Mouse (Mus musculus) liver, embryonic 16.5 days (tissue): Measurements from ENCODE around the gene Dpy19l3. TPM values are rescaled to one million over a fixed set of nuclear protein-coding genes. Genes with fewer than 3 reads are reported as not detected.
A peak's percentile ranks its signal among the peaks of the same experiment; 100 is the strongest.

Source experiments
- ATAC-seq: fragments of 200-750 bp; cut with Nextera tagmentation; 2 replicates; pipeline ENCODE4 v1.8.0; 2017; ENCODE audit warnings: low read depth, mild to moderate bottlenecking, moderate number of reproducible peaks, moderate library complexity
- H3K27ac ChIP-seq: fragments of 300-500 bp; sonication (generic); 2 replicates; pipeline ENCODE4 v1.5.1; 2014; ENCODE audit warnings: mild to moderate bottlenecking, low read length
- H3K27me3 ChIP-seq: fragments of 300-500 bp; sonication (generic); 2 replicates; pipeline ENCODE4 v1.6.1; 2014; ENCODE audit warnings: low read depth, low read length, mixed read lengths; ENCODE audit not compliant: control insufficient read depth, insufficient read depth
- H3K36me3 ChIP-seq: fragments of 300-500 bp; sonication (generic); 2 replicates; pipeline ENCODE4 v1.6.1; 2014; ENCODE audit warnings: mild to moderate bottlenecking; ENCODE audit not compliant: control insufficient read depth, insufficient read depth
- H3K4me1 ChIP-seq: fragments of 300-500 bp; sonication (generic); 2 replicates; pipeline ENCODE4 v1.6.1; 2014; ENCODE audit warnings: low read depth, low read length, mixed read lengths; ENCODE audit not compliant: control insufficient read depth
- H3K4me2 ChIP-seq: fragments of 300-500 bp; sonication (generic); 2 replicates; pipeline ENCODE4 v1.6.1; 2014; ENCODE audit warnings: low read depth, low read length, mixed read lengths
- H3K4me3 ChIP-seq: fragments of 300-500 bp; sonication (generic); 2 replicates; pipeline ENCODE4 v1.5.1; 2014; ENCODE audit warnings: low read depth, mild to moderate bottlenecking, low read length
- H3K9ac ChIP-seq: fragments of 300-500 bp; sonication (generic); 2 replicates; pipeline ENCODE4 v1.6.1; 2014; ENCODE audit warnings: low read depth, low read length
- H3K9me3 ChIP-seq: fragments of 300-500 bp; sonication (generic); replicated peaks from 2 replicates; pipeline ENCODE4 v1.6.1; 2016; ENCODE audit warnings: low read length; ENCODE audit not compliant: control insufficient read depth
- WGBS: fragments of 180-500 bp; shearing (Covaris S2); extraction: QIAGEN DNeasy Blood & Tissue Kit; methylation state at CpG from one replicate; pipeline ENCODE4 v1.1.7; 2014; ENCODE audit not compliant: insufficient replicate concordance; 5-methylcytosine and 5-hydroxymethylcytosine counted together
- polyA plus RNA-seq: library from polyadenylated mRNA; unstranded; fragments of >200 nt; fragmentation: Nextera tagmentation; extraction: Ambion mirVana; gene quantifications from 2 replicates; pipeline ENCODE4 v1.2.1, GENCODE M21; 2015

The Dpy19l3 gene
- polyA plus RNA-seq, result 5.3 and 7.8 TPM in 2 replicates

GRCm38 (mm10) chr7:35754033-35754885, at the start of gene Dpy19l3:
TSS of gene Dpy19l3 (minus strand) at chr7:35754454.
- H3K4me1 ChIP-seq, result peaks cover 5% of the 10 kb centered on the region
- H3K36me3 ChIP-seq, result peaks cover 4% of the 10 kb centered on the region
- H3K27ac ChIP-seq, result peak within 1 kb of the TSS; percentile 29; the same call in 1 of the 2 replicates
- H3K27me3 ChIP-seq, result no peaks in the 10 kb centered on the region
- H3K4me2 ChIP-seq, result peak within 1 kb of the TSS; percentile 89
- WGBS, result under 1% methylated on average over 70 of the region's 70 CpGs
- peak within 1 kb of the TSS; percentile 64 for H3K4me3 ChIP-seq
- ATAC-seq, result peak; percentile 91
- peak within 1 kb of the TSS; percentile 64 for H3K9ac ChIP-seq
- no peaks in the 10 kb centered on the region for H3K9me3 ChIP-seq

GRCm38 (mm10) chr7:35802906-35803595, 48.8 kb upstream of the Dpy19l3 start, which contains the start of gene Zfp507:
TSS of gene Zfp507 (minus strand) at chr7:35803003.
- Histone ChIP-seq H3K9me3 (no peaks in the 10 kb centered on the region), H3K4me2 (peak within 1 kb of the TSS; percentile 94), H3K27me3 (no peaks in the 10 kb centered on the region), H3K4me3 (peak within 1 kb of the TSS; percentile 86), H3K4me1 (peaks cover 5% of the 10 kb centered on the region), H3K9ac (peak within 1 kb of the TSS; percentile 89), H3K27ac (peak within 1 kb of the TSS; percentile 81), H3K36me3 (peaks cover 9% of the 10 kb centered on the region)
- peak; percentile 92 for ATAC-seq
- WGBS, result 17% methylated on average over 24 of the region's 26 CpGs

- H3K27me3 ChIP-seq, result no peaks in the 10 kb centered on the region
- H3K4me3 ChIP-seq, result peak overlapping the region; percentile 86
- H3K4me1 ChIP-seq, result peaks cover 8% of the 10 kb centered on the region
- peak; percentile 86 for ATAC-seq
- peak overlapping the region; percentile 81 for H3K27ac ChIP-seq
- H3K9me3 ChIP-seq, result no peaks in the 10 kb centered on the region
- H3K36me3 ChIP-seq, result peaks cover 9% of the 10 kb centered on the region
- peak overlapping the region; percentile 94 for H3K4me2 ChIP-seq
- peak overlapping the region; percentile 89 for H3K9ac ChIP-seq
- under 1% methylated on average over 48 of the region's 49 CpGs for WGBS
Observed at GRCm38 (mm10) chr7:35802201-35802905, 48.1 kb upstream of the Dpy19l3 start.

DNA sequence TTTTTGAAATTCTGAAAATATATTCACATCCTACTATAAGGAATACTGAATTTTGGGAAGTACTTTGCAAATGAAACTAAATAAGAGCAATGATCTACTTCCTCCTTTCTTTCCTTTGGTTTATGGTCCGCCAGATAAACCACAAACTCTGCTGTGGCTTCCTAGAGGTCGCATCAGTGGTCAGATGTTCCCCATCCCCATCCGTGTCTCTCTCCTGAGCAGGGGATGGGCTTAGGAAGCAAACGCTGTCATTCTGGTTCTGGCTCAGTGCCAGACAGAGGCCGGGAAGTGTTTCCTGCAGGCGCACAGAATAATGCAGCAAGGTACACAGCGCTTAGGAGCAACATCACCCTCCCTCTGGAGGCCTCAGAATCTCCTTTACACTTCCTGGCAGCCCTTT, 41.9 kb upstream of the Dpy19l3 start:
- H3K9ac ChIP-seq, result no peak overlapping the region
- no peak overlapping the region for H3K27ac ChIP-seq
- no peak for ATAC-seq
- no peak overlapping the region for H3K4me3 ChIP-seq
- H3K27me3 ChIP-seq, result no peaks in the 10 kb centered on the region
- peaks cover 16% of the 10 kb centered on the region for H3K4me1 ChIP-seq
- H3K36me3 ChIP-seq, result peaks cover 33% of the 10 kb centered on the region
- WGBS, result 20% methylated on average over 7 of the region's 7 CpGs
- H3K9me3 ChIP-seq, result no peaks in the 10 kb centered on the region
- no peak overlapping the region for H3K4me2 ChIP-seq

DNA sequence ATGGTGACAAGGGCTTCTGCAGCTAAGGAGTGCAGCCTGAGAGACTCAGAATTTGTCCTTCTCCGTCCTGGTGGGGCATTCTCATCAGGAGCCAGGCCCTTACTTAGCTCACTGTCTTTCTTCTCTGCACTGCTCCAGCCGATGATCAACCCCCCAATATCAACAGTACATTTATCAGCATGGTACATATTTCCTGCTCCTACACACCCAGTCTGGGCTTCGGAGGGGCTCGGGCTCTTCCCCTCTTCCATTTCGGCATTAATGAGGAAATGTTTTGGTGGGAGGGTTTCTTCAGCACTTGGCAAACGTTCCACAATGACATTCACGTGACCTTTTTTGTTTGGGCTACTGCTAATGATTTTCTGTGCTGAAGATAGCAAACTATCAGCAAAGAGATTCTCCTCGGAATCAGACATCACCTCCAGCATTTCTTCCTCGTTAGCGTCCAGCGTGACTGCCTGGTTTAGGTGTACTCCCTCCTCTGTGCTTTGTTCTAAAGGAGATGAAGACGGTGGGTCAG, 40.0 kb upstream of the Dpy19l3 start:
- Histone ChIP-seq H3K9me3 (no peaks in the 10 kb centered on the region), H3K4me2 (no peak overlapping the region), H3K27ac (no peak overlapping the region), H3K36me3 (peaks cover 36% of the 10 kb centered on the region), H3K27me3 (no peaks in the 10 kb centered on the region), H3K4me1 (peaks cover 13% of the 10 kb centered on the region), H3K9ac (no peak overlapping the region), H3K4me3 (no peak overlapping the region)
- no peak for ATAC-seq
- 50% methylated on average over 12 of the region's 12 CpGs for WGBS

GRCm38 (mm10) chr7:35792150-35792848, 38.0 kb upstream of the Dpy19l3 start:
- Histone ChIP-seq H3K9me3 (no peaks in the 10 kb centered on the region), H3K27me3 (no peaks in the 10 kb centered on the region), H3K4me1 (peaks cover 10% of the 10 kb centered on the region), H3K4me3 (no peak overlapping the region), H3K4me2 (no peak overlapping the region), H3K27ac (no peak overlapping the region), H3K9ac (no peak overlapping the region), H3K36me3 (peaks cover 46% of the 10 kb centered on the region)
- ATAC-seq, result peak; percentile 51
- 50% methylated on average over 12 of the region's 12 CpGs for WGBS

- ATAC-seq, result no peak
- Histone ChIP-seq H3K9ac (no peak overlapping the region), H3K9me3 (no peaks in the 10 kb centered on the region), H3K36me3 (peaks cover 56% of the 10 kb centered on the region), H3K27ac (no peak overlapping the region), H3K4me3 (no peak overlapping the region), H3K27me3 (no peaks in the 10 kb centered on the region), H3K4me1 (peaks cover 10% of the 10 kb centered on the region), H3K4me2 (no peak overlapping the region)
- WGBS, result 75% methylated on average over 8 of the region's 8 CpGs
Observed at GRCm38 (mm10) chr7:35790926-35791325, 36.7 kb upstream of the Dpy19l3 start.

DNA sequence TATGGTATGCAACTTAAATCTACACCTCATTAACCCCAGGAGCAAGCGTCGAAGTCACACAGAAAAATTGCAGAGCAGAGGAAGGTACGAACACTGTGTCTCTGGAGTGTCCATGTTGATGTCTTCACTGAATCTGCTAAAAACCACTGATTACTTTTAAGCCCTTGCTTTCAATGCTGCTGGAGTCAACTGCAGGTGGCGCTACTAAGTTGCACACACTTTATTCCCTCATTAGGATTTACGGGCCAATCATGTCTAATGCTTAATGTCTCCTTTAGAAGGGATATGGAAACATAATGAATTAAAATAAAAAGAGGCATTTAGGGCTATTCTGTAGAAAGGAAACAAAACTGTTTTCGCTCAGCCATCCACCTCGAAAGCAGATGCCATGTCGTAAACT, 35.9 kb upstream of the Dpy19l3 start:
- H3K36me3 ChIP-seq, result peaks cover 58% of the 10 kb centered on the region
- 84% methylated on average over 8 of the region's 8 CpGs for WGBS
- no peak for ATAC-seq
- no peaks in the 10 kb centered on the region for H3K9me3 ChIP-seq
- no peak overlapping the region for H3K4me3 ChIP-seq
- H3K27ac ChIP-seq, result no peak overlapping the region
- H3K9ac ChIP-seq, result no peak overlapping the region
- no peak overlapping the region for H3K4me2 ChIP-seq
- peaks cover 10% of the 10 kb centered on the region for H3K4me1 ChIP-seq
- H3K27me3 ChIP-seq, result no peaks in the 10 kb centered on the region
